Mouse (Mus musculus) small intestine, adult 10 weeks (tissue): ENCODE data around the gene Gm20521. TPM values are rescaled to one million over a fixed set of nuclear protein-coding genes. Genes with fewer than 3 reads are reported as not detected.

Experiments used
- polyA plus RNA-seq: library from polyadenylated mRNA; stranded (reverse); fragments of 350-450 nt; fragmentation: Illumina TruSeq; extraction: RNeasy Lipid Tissue Mini Kit (QIAGEN cat#74804); gene quantifications from one replicate; pipeline ENCODE4 v1.2.3, GENCODE M21; 2014; ENCODE audit warnings: low replicate concordance

The Gm20521 gene
- not detected for polyA plus RNA-seq

DNA sequence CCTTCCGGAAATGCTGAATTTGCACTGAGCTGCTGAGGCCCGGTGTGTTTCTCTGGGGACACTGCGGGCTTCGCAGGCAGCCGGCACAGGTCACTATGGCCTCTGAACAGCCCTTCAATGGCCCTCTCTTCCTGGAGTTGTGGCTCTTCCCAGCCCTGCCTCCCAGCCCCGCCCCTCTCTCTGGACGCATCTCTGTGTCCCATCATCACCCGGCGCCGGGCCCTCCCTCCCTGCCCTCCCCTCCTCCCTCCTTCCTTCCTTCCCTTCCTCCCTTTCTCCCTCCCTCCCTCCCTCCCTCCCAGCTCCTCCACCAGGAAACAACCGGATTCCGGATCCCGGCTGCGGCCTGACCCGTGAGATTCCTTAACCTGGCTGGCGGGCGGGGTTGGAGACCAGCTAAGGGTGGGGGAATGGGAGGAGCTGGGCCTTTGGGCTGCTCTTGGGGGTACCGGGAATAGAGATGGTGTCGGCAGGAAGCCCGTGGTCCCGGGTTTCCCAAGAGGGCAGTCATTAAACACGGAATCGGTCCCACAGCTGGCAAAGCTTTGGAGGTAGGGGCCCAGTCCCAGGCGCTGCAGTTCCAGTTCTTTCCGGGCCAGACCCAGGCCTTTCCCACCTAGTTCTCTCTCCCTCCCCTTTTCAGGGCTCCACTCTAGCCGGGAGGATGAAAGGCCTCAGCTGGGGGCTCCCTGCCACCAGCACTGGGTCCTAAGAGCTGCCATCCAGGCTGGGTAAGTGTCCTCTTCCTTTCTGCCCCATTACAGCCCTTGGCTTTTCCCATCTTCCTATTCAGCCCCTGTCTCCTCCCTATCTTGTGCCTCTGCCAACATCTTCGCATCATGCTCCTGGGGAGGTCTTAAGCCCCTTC is at the start of gene Gm20521, which contains the start of gene Bcl2l2:
TSS of gene Gm20521 (plus strand) at position 288 of the 868 bp plus-strand sequence.
TSS of gene Bcl2l2 (plus strand) at position 224 of the 868 bp plus-strand sequence.

DNA sequence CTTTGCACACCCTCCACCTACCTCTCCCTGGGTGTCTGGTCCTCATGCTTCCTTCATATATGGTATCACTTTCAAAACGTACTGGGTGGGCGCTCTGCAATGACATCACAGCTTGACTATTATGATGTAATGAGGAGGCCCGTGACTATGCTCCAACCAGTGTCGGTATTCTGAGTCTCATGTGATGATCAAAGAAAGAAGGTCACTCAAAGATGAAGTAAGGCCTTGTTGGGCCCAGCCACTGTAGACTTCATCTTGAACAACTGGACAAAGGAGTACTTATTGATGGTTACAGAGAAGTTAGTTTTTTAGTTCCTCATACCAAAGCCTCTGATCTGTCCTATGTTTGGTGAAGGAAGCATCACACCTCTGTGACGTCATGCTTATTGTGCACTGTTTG is 12.4 kb upstream of the Gm20521 start, which contains the start of gene Homez:
TSS of gene Homez (minus strand) at position 101 of the 400 bp plus-strand sequence.

DNA sequence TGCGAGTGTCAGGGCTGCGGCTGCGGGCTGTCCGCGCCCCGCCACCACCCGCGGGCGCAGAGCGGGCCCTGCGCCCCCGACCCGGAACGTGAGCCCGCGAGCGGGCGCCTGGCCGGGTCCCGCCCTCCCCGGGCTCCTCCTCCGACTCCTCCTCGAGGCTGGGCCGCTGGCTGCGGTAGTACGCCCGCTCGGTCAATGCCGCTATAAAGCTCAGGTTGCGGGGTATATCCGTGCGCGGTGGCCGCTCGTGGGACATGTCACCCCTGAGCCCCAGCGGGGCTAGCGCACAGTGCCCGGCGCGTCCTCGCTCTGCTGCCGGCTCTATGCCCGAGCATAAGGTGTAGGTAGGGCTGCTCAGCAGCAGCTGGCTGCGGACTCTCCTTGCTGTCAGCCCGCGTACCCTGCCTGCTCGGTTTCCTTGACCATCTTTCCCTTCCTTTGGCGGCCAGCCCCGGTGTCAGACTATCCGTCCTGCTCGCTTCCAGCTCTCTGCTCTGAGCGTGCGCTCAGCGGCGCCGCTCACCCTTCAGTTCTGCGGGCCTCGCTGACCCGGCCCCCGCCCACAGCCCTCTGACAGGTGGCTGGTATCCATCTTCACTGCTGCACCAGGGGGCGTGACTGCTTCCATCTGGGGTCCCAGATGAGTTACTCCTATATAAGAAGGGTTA is 6.1 kb upstream of the Gm20521 start, which contains the start of gene Ppp1r3e:
TSS of gene Ppp1r3e (minus strand) at position 503 of the 668 bp plus-strand sequence.

DNA sequence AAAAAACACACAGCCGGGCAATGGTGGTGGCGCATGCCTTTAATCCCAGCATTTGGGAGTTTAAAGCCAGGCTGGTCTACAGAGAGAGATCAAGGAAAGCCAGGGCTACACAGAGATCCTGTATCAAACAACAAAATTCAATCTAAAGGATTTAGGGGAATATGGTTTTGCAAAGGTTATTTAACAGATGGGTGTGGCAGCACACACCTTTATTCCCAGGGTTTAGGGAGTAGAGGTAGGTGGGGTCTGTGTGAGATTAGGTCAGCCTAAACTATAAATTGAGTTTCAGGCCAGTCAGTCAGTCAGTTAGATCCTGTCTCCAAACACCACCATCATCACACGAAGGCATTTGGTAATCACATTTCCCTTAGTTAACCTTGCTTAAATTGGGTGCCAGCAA is 9.0 kb downstream of the Gm20521 start, which contains the start of gene Pabpn1:
TSS of gene Pabpn1 (plus strand) at position 301 of the 400 bp plus-strand sequence.

DNA sequence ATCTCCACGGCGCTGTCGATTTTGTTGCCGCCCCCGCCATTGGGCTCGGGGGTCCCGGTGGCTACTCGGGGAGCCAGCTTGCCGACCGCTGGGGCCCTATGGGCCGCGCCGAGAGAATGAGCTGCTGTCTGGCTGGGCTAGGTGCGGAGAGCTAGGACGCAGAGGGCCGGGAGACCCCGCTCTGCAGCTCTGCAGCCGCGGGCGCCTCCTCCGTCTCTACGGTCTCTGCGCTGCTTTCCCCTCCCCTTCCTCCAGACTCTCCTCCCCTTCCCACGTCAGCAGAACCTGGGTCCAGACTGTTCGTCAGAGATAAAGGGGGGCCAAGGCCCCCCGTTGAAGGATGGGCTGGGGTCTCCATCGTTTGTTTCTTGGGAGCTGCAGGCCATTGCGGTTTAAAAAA is 29.6 kb downstream of the Gm20521 start, which contains the start of gene Slc22a17:
TSS of gene Slc22a17 (minus strand) at position 247 of the 400 bp plus-strand sequence.

DNA sequence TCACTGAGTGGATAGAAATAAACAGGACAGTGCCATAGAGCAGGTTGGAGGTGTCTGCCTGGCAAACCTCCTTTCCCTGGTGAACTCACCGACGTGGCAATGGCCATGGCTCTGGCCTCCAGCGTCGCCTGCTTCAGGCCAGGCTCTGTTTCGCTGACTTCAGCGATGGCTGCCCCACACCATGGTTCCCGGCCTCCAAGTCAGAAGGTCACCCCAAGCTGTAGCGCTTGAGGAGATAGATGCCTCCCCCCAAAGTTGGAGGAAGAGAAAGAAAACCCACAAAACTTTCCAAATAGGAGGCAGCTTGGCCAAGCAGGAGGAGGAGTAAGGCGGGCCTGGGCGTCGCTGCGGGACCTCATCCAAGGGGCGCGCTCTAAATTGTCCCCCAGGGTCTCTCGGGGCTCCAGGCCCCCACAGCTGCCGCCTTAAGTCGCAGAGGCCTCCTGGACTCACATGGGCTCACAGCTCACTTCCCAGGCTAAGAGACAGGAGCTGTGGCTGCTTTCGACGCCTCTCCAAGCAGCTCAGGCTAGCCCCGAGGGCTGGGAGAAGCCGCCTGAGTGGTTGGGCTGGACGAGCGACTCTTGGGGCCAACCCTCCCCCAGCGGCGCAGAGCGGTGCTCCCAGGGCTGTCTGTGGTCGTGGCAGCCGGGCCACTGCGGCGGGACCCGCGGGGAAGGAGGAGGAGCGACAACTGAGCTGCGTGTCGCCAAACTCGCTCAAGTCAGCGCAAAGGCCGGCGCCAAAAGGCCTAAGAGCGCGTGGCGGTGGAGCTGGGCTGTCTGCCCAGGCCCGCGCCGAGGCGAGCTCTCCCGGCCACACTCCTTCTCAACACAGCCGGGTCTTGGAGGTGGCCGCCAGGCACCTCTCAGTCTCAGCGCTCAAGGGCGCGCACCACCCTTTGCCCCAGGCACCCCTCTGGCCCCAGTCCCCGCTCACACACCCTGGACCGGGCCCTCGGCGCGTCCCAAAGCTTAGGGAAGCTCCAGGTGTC is 42.4 kb downstream of the Gm20521 start, which contains the start of gene Efs:
TSS of gene Efs (minus strand) at position 778 of the 994 bp plus-strand sequence.

DNA sequence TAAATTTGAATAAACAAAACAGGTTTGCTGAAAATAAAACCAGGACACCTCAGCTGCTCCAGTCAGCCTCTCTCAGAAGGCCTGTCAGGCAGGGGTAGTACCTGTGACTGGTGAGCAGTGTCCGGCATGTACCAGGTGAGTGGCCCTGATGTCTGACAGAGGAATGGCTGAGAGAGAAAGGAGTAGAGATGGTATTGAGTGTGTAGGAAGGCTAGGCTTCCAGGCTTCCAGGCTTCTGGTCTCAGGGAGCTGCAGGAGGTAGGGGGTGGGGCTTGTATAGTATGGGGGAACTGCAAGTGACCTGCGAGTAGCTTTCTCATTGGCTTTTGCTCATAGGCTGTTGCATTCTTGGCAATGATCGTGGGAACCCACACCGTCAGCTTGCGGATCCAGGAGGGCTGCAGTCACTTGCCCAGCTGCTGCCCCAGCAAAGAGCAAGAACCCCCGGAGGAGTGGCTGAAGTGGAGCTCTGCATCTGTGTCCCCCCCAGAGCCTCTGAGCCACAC is 49.5 kb downstream of the Gm20521 start, which contains the start of gene Il25:
TSS of gene Il25 (plus strand) at position 51 of the 506 bp plus-strand sequence.

GRCm38 (mm10) chr14:54935904-54936830 is 52.9 kb downstream of the Gm20521 start, which contains the start of gene Cmtm5:
Gene Cmtm5, plus strand, starts transcription at chr14:54936261.

Other genes with a start within 250 kb of the Gm20521 start
- gene Gm17606, start 242.5 kb upstream of the Gm20521 start, polyA plus RNA-seq, result not detected
- gene Cdh24, start 242.1 kb upstream of the Gm20521 start, polyA plus RNA-seq, result not detected
- gene 1700123O20Rik, start 197.2 kb upstream of the Gm20521 start, polyA plus RNA-seq, result 21.3 TPM
- 101 TPM for gene Acin1, start 196.5 kb upstream of the Gm20521 start, polyA plus RNA-seq
- gene Gm29776, start 184.6 kb upstream of the Gm20521 start, polyA plus RNA-seq, result not detected
- not detected for gene Cebpe, start 171.3 kb upstream of the Gm20521 start, polyA plus RNA-seq
- 32.0 TPM for gene Slc7a8, start 101.5 kb upstream of the Gm20521 start, polyA plus RNA-seq
- gene Rnf212b, start 69.3 kb upstream of the Gm20521 start, polyA plus RNA-seq, result not detected
- gene Homez, start 12.5 kb upstream of the Gm20521 start, polyA plus RNA-seq, result 3.3 TPM
- 3.3 TPM for gene Ppp1r3e, start 5.9 kb upstream of the Gm20521 start, polyA plus RNA-seq
- 12.5 TPM for gene Bcl2l2, start 64 bp upstream of the Gm20521 start, polyA plus RNA-seq
- 46.7 TPM for gene Pabpn1, start 9.1 kb downstream of the Gm20521 start, polyA plus RNA-seq
- gene Slc22a17, start 29.7 kb downstream of the Gm20521 start, polyA plus RNA-seq, result 0.22 TPM
- gene Efs, start 42.7 kb downstream of the Gm20521 start, polyA plus RNA-seq, result not detected
- not detected for gene Il25, start 49.3 kb downstream of the Gm20521 start, polyA plus RNA-seq
- gene Cmtm5, start 52.8 kb downstream of the Gm20521 start, polyA plus RNA-seq, result not detected
- not detected for gene Myh6, start 83.5 kb downstream of the Gm20521 start, polyA plus RNA-seq
- not detected for gene Gm17428, start 93.5 kb downstream of the Gm20521 start, polyA plus RNA-seq
- gene Myh7, start 111.2 kb downstream of the Gm20521 start, polyA plus RNA-seq, result not detected
- gene Ngdn, start 132.0 kb downstream of the Gm20521 start, polyA plus RNA-seq, result 1.9 TPM
- 0.41 TPM for gene Zfhx2, start 208.9 kb downstream of the Gm20521 start, polyA plus RNA-seq
- 3.2 TPM for gene Thtpa, start 211.3 kb downstream of the Gm20521 start, polyA plus RNA-seq
- gene Ap1g2, start 223.2 kb downstream of the Gm20521 start, polyA plus RNA-seq, result 15.8 TPM
- 0.37 TPM for gene Jph4, start 233.5 kb downstream of the Gm20521 start, polyA plus RNA-seq